Mouse (Mus musculus): ENCODE measurements around the gene Vkorc1l1.

DNA sequence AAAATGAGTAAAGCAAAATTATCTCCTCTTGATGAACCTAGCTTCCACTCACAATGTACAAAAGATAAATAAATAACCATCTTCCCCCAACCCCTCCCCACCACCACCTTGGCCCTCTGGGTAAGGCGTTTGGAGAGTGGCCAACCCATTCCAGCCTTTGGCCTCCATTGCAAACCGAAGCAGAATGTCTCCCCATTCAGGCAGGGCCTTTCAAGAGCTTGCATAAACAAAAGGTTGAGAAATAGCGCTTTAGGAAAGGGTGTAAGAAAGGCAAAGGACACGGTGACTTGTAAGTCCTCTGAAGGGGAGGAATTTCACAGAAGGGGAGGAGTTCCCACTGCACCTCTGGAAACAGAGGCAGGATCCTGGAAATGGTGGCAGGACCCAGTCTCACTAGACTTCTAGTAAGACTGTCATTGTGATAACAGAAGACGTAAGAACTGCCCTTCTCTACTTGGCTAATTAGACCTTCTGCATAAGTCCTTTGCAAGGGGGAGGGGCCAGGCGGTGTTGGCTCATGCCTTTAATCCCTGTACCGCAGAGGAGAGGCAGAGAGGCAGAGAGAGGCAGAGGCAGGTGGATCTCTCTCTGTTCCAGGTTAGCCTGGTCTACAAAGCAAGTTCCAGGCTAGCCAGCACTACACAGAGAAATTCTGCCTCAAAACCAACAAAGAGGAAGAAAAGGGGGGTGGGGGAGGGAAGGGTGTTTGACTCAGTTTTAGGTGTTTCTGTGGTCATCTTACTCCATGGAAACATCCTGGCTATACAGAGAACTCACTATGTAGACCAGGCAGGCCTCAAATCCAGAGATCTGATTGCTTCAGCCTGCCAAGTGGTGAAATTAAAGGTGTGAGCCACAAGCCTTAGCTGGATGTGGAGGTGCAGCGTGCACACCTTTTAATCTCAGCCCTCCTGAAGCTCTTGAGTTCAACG lies 11.6 kb upstream of the Vkorc1l1 start:
- TF ChIP-seq POLR2A (IDR thresholded peaks at IDR 0.05; ENCODE audit: extremely low read depth, insufficient read depth, low read length): no peak
- TF ChIP-seq CTCF (IDR thresholded peaks at IDR 0.05; ENCODE audit: low read depth, low read length): no peak
